ENCODE assay signal across 18 mouse cellular contexts in the genomic region with DNA sequence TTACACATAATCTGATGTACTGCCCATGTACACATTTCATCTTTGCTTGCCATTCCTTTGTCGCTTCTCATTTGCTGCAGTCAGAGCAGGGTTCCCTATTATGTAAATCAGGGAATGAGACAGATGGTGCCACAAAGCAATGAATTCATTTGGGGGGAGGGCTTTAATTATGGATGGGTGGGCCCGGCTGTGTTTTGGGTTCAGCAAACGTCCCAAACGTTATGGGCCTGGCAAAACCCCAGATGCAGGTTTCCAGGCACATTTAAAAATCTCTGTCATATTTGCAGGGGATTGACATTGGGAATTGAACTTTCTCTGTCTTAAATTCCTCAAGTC.
DNase-seq lines count a peak whose midpoint lies in the region; ATAC-seq lines count a peak whose summit lies in the region.
"Had no signal": no experiment of that assay in that cellular context is flagged by ENCODE, and none has a peak within 500 bp of the region (broad histone marks: within the 10 kb centered on the region; RNA-seq: fewer than 3 reads in every experiment).

No protein-coding gene starts in this region.

- H3K4me1 ChIP-seq in forebrain, embryonic 14.5 days (ENCODE audit: control insufficient read depth, insufficient read depth, low read length) = peaks cover 18% of the 10 kb centered on the region
- H3K4me1 ChIP-seq in hindbrain, embryonic 15.5 days (replicated peaks) = peaks cover 10% of the 10 kb centered on the region; the same call in 1 of the 2 replicates
- H3K4me1 ChIP-seq in midbrain, embryonic 16.5 days (ENCODE audit: control insufficient read depth, insufficient read depth, low read length) = peaks cover 4% of the 10 kb centered on the region
- H3K4me1 ChIP-seq: embryonic facial prominence, embryonic 13.5 days had no signal

- peak; percentile 97 for ATAC-seq in forebrain, embryonic 14.5 days
- peak; percentile 69; the same call in 1 of the 2 replicates for ATAC-seq in hindbrain, embryonic 15.5 days (ENCODE audit: low FRiP score, low read depth)
- 0 out of 2 replicates have a peak, but pooled peaks have one; percentile 25 for ATAC-seq in midbrain, embryonic 16.5 days

- H3K27ac ChIP-seq in forebrain, embryonic 14.5 days (ENCODE audit: low read depth, low read length) = peak overlapping the region; percentile 81
- H3K27ac ChIP-seq in hindbrain, embryonic 15.5 days (replicated peaks) = no peak overlapping the region
- H3K27ac ChIP-seq in midbrain, embryonic 16.5 days (ENCODE audit: low read length) = 0 out of 2 replicates have a peak overlapping the region, but pooled peaks have one; percentile 17
- H3K27ac ChIP-seq: embryonic facial prominence, embryonic 13.5 days; heart, embryonic 13.5 days had no signal

- H3K9me3 ChIP-seq in forebrain, embryonic 14.5 days (replicated peaks; ENCODE audit: control insufficient read depth, low read length) = no peaks in the 10 kb centered on the region
- H3K9me3 ChIP-seq in hindbrain, embryonic 15.5 days = no peaks in the 10 kb centered on the region
- H3K9me3 ChIP-seq in midbrain, embryonic 16.5 days (replicated peaks; ENCODE audit: control insufficient read depth, low read length, poor library complexity, severe bottlenecking) = no peaks in the 10 kb centered on the region
- H3K9me3 ChIP-seq: embryonic facial prominence, embryonic 13.5 days; heart, embryonic 13.5 days had no signal

- H3K36me3 ChIP-seq in forebrain, embryonic 14.5 days (ENCODE audit: control insufficient read depth, insufficient read depth, low read length) = no peaks in the 10 kb centered on the region
- no peaks in the 10 kb centered on the region for H3K36me3 ChIP-seq in hindbrain, embryonic 15.5 days
- H3K36me3 ChIP-seq in midbrain, embryonic 16.5 days (ENCODE audit: control insufficient read depth, insufficient read depth, low read length) = no peaks in the 10 kb centered on the region
- H3K36me3 ChIP-seq: embryonic facial prominence, embryonic 13.5 days; heart, embryonic 13.5 days had no signal

- 5% methylated on average over 4 of the region's 4 CpGs for WGBS in forebrain, embryonic 14.5 days
- 7% methylated on average over 4 of the region's 4 CpGs for WGBS in hindbrain, embryonic 15.5 days
- 7% methylated on average over 4 of the region's 4 CpGs for WGBS in midbrain, embryonic 16.5 days

- H3K4me2 ChIP-seq in forebrain, embryonic 14.5 days (ENCODE audit: low read length) = no peak overlapping the region
- no peak overlapping the region for H3K4me2 ChIP-seq in hindbrain, embryonic 15.5 days
- no peak overlapping the region for H3K4me2 ChIP-seq in midbrain, embryonic 16.5 days (ENCODE audit: low read length)
- H3K4me2 ChIP-seq: embryonic facial prominence, embryonic 13.5 days; heart, embryonic 13.5 days; liver, embryonic 11.5 days; lung, embryonic 14.5 days had no signal

- DNase-seq in cerebellum, postnatal 10 days = peak; percentile 76 to 83
- DNase-seq in cerebellum, adult 11 months = no peak
- peak; percentile 92 for DNase-seq in forebrain, embryonic 14.5 days (ENCODE audit: low spot score)
- DNase-seq in ovary, postnatal 14 days (ENCODE audit: low spot score) = no peak
- no peak for DNase-seq in urinary bladder, postnatal 36 days (ENCODE audit: low spot score in 2 of 2)
- DNase-seq in frontal cortex, postnatal 14 days (ENCODE audit: low spot score in 2 of 2) = no peak
- DNase-seq: adrenal gland, postnatal 25 days; kidney, adult 18-20 months; kidney, postnatal 14 days; lung, embryonic 14.5 days; thymus, postnatal 14 days had no signal

- no peak overlapping the region; the same call in 1 of the 2 replicates for H3K9ac ChIP-seq in forebrain, embryonic 14.5 days (ENCODE audit: low read length)
- H3K9ac ChIP-seq in hindbrain, embryonic 15.5 days = no peak overlapping the region
- no peak overlapping the region for H3K9ac ChIP-seq in midbrain, embryonic 16.5 days (ENCODE audit: low read depth, low read length)
- H3K9ac ChIP-seq: embryonic facial prominence, embryonic 13.5 days; heart, embryonic 13.5 days; lung, embryonic 14.5 days had no signal

- H3K27me3 ChIP-seq in forebrain, embryonic 14.5 days (replicated peaks; ENCODE audit: control insufficient read depth, insufficient read depth, low read length) = no peaks in the 10 kb centered on the region
- H3K27me3 ChIP-seq in hindbrain, embryonic 15.5 days = no peaks in the 10 kb centered on the region
- no peaks in the 10 kb centered on the region for H3K27me3 ChIP-seq in midbrain, embryonic 16.5 days (ENCODE audit: control insufficient read depth, insufficient read depth, low read depth, low read length)
- H3K27me3 ChIP-seq: CH12.LX; embryonic facial prominence, embryonic 13.5 days; heart, embryonic 13.5 days had no signal

- no peak overlapping the region for H3K4me3 ChIP-seq in forebrain, embryonic 14.5 days (ENCODE audit: low read depth, low read length)
- H3K4me3 ChIP-seq in hindbrain, embryonic 15.5 days = no peak overlapping the region
- H3K4me3 ChIP-seq in midbrain, embryonic 16.5 days (ENCODE audit: low read depth, low read length) = no peak overlapping the region
- H3K4me3 ChIP-seq: embryonic facial prominence, embryonic 13.5 days; heart, embryonic 13.5 days; myocyte had no signal

Comparison
In these comparisons a context has a peak if more than half of its experiments do, and no peak if none do; other contexts are left out.
1. DNase-seq: peak in cerebellum, postnatal 10 days (2 of 2) and forebrain, embryonic 14.5 days (single experiment); none in cerebellum, adult 11 months (single experiment), ovary, postnatal 14 days (single experiment), urinary bladder, postnatal 36 days (0 of 2) and frontal cortex, postnatal 14 days (0 of 2).
2. ATAC-seq: peak in every context shown above with its lines; median percentile 97 in forebrain, embryonic 14.5 days; 69 in hindbrain, embryonic 15.5 days; 25 in midbrain, embryonic 16.5 days.